Mouse (Mus musculus) ES-E14 (cell line): ENCODE data around the gene AU015836.

Experiments used
- HCFC1 ChIP-seq: IDR thresholded peaks from 2 replicates; pipeline ENCODE4 v1.6.1; 2012; ENCODE audit warnings: low read length, inconsistent platforms, borderline replicate concordance; ENCODE audit not compliant: insufficient read depth
- MAFK ChIP-seq: IDR thresholded peaks from 2 replicates; pipeline ENCODE4 v1.6.1; 2014; ENCODE audit warnings: mild to moderate bottlenecking, low read depth, low read length, inconsistent platforms; ENCODE audit not compliant: insufficient read depth
- ZNF384 ChIP-seq: IDR thresholded peaks from 2 replicates; pipeline ENCODE4 v1.6.1; 2012; ENCODE audit warnings: low read depth, low read length, inconsistent platforms

DNA sequence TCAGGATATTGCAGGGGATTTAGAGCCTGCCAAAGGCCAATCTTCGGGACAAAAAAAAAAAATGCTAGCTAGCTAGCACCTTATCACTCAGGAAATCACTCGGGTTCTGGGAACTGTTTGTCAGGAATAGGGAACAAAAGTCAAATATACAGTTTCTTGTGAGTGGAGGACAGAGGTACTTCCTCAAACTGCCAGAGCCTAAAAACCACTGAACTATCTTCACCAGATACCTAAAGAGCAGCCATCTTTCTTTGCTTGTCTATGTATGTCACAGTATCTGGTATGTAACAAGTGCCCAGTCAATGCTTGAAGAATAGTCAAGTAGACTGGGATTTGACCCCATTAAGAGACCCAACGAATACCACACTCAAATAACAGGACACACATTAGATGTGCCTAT, 10.0 kb upstream of the AU015836 start:
- TF ChIP-seq MAFK: no peak
- TF ChIP-seq HCFC1: no peak
- no peak for TF ChIP-seq ZNF384
